In genomic region chr7:121660705-121661104, GRCm38 (mm10) we compare ENCODE assay signal across 11 mouse cellular contexts.
"Had no signal": no experiment of that assay in that cellular context is flagged by ENCODE, and none has a peak within 500 bp of the region (broad histone marks: within the 10 kb centered on the region; RNA-seq: fewer than 3 reads in every experiment).

No protein-coding gene starts in this region.

- H3K4me1 ChIP-seq: limb, embryonic 15.5 days; liver, embryonic 12.5 days; midbrain, embryonic 10.5 days; neural tube, embryonic 12.5 days had no signal

- H3K9ac ChIP-seq: limb, embryonic 15.5 days; liver, embryonic 12.5 days; lung, embryonic 14.5 days; neural tube, embryonic 12.5 days had no signal

- H3K4me3 ChIP-seq: left cerebral cortex, adult 2 months; limb, embryonic 15.5 days; liver, embryonic 12.5 days; midbrain, embryonic 10.5 days; neural tube, embryonic 12.5 days had no signal

- H3K27ac ChIP-seq: left cerebral cortex, adult 2 months; limb, embryonic 15.5 days; liver, embryonic 12.5 days; midbrain, embryonic 10.5 days; neural tube, embryonic 12.5 days had no signal

- H3K9me3 ChIP-seq: limb, embryonic 15.5 days; liver, embryonic 12.5 days; midbrain, embryonic 10.5 days; neural tube, embryonic 12.5 days had no signal

- DNase-seq: kidney, adult 18-20 months; kidney, postnatal 10 days; lung, embryonic 14.5 days; lung, postnatal 10 days; midbrain, embryonic 14.5 days; thymus, postnatal 4 days had no signal

- H3K27me3 ChIP-seq: limb, embryonic 15.5 days; liver, embryonic 12.5 days; neural tube, embryonic 12.5 days had no signal
